Mouse (Mus musculus) thymus, postnatal 36 days (tissue): ENCODE measurements around the gene 2310030G06Rik.
A peak's percentile ranks its signal among the peaks of the same experiment; 100 is the strongest.

ENCODE experiments used
- DNase-seq, 2 experiments: peaks; one replicate each; pipeline ENCODE4 v3.0.0; 2022; ENCODE audit warnings: mixed read lengths in 2 of 2

2310030G06Rik gene

GRCm38 (mm10) chr9:50746214-50746677 is at the start of gene 2310030G06Rik:
TSS of gene 2310030G06Rik (minus strand) at chr9:50746536.
- no peak for DNase-seq

- no peak for DNase-seq
These were observed 48.9 kb upstream of the 2310030G06Rik start for GRCm38 (mm10) chr9:50795266-50795665.

DNA sequence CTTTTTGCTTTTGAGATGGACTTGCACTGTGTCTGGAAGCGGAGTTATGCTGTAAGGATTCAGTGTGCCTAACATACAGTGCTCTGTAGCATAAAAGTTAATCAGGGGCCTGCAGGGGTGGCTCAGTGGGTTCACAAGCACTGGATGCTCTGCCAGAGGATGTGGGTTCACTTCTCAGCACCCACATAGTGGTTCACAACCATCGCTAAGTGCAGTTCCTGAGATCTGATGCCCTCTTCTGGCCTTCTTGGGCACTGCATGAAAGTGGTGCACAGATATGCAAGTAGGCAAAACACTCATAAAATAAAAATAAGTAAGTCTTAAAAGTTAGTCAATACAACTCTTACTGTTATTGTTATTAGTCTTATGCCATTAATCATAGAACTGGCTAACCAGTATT is 35.8 kb upstream of the 2310030G06Rik start:
- peak; percentile 62 for DNase-seq

GRCm38 (mm10) chr9:50776162-50776760 is 29.9 kb upstream of the 2310030G06Rik start:
- DNase-seq: no peak

DNA sequence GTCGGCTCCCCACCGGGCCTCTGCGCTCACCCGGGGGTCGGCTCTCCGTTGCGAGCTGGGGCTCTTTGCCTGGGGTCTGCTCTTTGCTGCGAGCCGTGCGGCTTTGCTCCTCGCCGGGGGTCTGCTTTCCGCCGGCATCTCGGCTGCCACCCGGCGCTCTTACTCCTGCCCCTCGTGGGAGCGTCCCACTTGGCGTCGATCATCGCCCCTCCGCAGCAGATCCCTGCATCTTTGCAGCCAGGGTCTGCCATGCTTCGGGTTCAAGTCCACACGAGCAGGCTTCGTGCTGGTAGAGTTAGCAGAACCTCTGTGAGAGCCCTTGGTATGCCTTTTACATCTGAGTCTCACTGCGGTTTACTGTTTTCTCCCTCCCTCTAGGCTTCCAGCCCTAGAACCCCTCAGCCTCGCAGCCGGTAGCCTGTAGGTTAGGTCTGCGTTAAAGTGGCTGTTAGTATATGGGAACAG is 29.4 kb upstream of the 2310030G06Rik start:
- DNase-seq: no peak

- peak; percentile 87 to 89 for DNase-seq
These were observed 28.8 kb upstream of the 2310030G06Rik start, which contains the start of the genes Alg9 and 1110032A03Rik for GRCm38 (mm10) chr9:50774991-50775612. TSS of gene Alg9 (plus strand) at chr9:50775019. TSS of gene 1110032A03Rik (minus strand) at chr9:50775520.

GRCm38 (mm10) chr9:50774026-50774462 is 27.7 kb upstream of the 2310030G06Rik start:
- no peak for DNase-seq

DNA sequence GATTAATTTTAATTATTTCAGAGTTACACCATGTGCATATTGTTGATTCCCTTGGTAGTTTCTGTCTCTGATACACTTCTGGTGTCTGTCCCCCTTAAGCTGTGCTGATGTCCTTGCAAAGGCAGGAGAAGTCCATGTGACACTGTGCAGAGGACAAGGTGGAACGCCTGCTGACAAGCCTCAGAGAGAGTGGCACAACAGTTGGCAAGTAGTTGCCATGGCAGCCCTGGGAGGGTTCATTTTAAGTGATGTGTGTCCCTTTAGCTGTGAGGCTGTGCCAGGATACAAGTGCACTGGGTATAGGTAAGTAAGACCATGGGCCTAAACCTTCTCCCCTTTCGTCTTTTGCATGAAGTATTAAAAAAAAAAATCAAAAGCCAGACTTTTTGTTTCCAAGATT is 23.7 kb upstream of the 2310030G06Rik start:
- DNase-seq: no peak

DNA sequence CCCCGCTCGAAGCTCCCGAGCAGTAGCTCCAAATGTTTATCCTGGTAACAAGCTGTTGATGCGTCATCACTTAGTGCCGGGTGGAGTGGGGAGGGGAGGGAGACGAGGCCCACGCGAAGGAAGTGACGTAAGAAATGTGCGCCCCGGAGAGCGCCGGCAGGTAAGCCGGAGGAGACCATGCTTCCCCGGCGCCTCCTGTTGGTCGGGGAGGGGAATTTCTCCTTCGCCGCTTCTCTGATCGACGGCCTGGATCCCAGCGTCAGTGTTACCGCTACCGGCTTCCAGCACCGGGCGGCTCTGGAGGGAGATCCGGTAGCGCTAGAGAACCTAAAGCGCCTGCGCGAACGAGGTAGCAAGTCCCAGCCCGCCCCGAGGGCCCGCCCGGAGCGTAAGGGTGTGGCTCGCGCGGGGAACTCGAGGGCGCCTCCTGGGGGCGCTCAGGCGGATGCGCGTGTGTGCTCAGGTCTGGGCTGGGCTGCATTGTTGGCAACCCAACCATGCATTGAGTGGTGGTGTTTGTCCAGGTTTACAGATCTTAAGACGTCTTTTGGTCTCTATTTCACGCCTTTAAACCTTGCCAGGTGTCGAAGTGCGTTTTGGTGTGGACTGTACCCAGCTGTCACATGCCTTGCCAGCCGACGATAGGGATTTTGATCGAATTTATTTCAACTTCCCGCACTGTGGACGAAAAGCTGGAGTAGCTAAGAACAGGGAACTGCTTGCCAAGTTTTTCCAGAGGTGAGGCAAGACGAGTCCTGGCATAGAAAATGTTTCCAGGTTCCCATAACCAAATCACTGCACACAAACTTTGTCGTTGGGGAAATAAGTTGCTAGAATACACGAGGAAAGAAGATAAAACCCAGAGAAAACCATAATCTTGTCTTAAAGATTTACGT is 22.0 kb upstream of the 2310030G06Rik start, which contains the start of gene Fdxacb1:
TSS of gene Fdxacb1 (plus strand) at position 130 of the 896 bp plus-strand sequence.
- DNase-seq: peak; percentile 97 to 98

DNA sequence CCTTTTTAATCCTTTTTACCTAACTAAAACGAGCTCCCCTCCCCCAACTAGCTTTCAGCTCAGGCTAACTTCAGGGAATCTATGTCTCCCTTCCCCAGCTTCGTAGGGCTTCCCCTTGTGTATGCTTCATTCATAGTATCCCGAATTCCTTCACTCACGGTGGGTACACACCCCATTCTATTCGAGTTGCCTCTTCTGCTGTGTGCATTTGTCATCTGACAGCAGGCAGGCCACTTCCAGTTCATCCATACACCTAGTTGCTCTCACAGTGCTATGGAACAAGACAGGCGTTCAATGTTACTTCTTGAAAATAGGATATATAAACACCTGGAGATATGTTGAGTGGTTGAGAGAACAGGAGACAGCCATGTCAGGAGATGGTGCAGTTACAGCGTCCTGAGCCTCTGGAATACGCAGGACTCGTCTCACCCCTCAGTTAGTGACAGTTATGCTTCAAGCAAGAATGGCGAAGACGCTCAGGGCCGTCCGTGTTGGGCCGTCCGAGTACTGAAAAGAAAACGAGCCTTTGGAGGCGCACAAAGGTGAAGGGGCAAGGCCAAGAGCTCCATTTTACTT is 21.3 kb upstream of the 2310030G06Rik start:
- no peak for DNase-seq

DNA sequence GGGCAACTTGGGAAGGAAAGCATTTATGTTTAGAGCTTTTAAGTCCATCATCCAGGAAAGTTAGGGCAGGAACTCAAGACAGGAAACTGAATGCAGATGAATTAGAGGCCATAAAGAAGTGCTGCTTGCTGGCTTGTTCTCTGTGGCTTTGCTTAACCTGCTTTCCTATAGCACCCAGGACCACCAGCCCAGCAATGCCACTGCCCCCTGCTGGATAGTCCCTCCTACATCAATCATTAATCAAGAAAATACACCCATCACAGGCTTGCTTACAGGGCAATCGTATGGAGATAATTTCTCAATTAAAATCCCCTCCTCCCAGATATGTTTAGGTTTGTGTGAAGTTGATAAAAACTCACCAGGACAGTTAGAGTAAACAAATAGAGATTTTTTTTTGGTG is 17.0 kb upstream of the 2310030G06Rik start:
- no peak for DNase-seq

DNA sequence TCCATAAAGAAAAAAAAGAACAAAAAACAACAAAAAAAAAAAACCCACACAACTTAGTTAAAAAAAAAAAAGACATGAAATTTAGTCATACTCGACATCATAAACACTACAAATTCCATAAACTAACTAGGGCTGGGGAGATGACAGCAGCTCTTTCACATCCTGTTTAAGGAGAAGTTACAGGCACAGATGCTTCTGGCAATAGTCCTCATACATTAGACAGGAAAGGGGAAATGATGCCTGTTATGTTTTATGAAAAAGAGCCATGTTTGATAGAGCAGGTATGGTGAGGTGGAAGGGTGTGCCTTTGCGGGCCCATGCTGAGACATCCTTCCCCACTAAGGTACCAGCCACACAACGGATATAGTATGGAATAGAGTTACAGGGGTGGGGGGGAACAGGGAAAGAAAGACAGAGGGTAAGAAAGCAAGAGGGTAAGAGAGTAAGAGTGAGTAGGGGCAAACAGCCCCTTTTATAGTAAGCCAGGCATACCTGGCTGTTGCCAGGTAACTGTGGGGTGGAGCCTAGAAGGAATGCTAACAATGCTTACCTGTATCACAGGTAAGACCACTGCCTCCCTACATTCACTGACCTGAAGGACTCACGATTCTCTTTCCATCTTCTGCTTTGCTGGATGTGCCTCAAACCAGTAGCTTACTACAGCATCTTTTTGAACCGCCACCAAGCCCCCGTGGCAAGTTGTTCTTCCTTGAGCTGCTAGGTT is 15.3 kb upstream of the 2310030G06Rik start:
- no peak for DNase-seq

GRCm38 (mm10) chr9:50756711-50757110 is 10.4 kb upstream of the 2310030G06Rik start:
- DNase-seq: no peak

- DNase-seq: no peak
These were observed 7.6 kb upstream of the 2310030G06Rik start for GRCm38 (mm10) chr9:50753947-50754346.

- DNase-seq: no peak
These were observed 6.7 kb upstream of the 2310030G06Rik start for GRCm38 (mm10) chr9:50752784-50753615.

GRCm38 (mm10) chr9:50752054-50752602 is 5.8 kb upstream of the 2310030G06Rik start, which contains the start of gene Hspb2:
TSS of gene Hspb2 (minus strand) at chr9:50752354.
- DNase-seq: no peak

DNA sequence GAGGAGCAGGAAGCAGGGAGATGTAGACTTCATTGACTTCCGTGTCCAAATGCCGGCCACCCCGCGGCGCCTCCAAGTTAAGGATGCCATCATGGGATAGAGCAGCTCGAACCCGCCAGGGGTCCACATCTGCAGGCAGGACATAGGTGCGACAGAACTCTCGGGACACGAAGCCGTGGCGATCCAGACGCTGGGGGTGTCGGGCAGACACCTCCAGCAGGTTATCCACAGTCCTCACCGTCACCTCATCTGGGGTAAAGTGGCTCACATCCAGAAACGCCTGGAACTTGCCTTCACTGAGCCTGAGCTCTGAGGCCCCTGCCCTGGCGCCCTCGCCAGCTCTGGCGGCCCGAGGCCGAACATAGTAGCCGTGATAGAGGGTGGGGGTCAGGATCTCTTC is 5.0 kb upstream of the 2310030G06Rik start, which contains the start of gene Cryab:
TSS of gene Cryab (plus strand) at position 3 of the 400 bp plus-strand sequence.
- DNase-seq: no peak

DNA sequence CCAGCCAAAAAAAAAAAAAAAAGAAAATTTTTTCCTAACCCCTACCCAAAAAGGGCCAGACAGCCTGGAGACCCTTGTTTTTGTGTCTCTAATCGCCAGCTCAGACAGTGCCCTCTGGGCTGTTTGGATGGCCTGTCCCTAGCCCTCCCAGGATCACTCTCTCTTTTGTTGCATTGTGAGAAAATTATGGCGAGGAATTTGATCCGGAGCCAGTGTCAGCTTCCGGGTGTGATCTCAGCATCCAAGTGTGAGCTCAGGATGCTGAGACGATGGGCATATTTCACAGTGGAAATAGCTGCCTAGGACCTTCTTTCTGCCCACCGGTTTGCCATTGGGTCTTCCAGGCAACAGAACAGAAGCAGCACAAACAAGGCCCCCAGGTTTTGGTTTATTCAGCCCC is 4.4 kb upstream of the 2310030G06Rik start:
- DNase-seq: no peak

DNA sequence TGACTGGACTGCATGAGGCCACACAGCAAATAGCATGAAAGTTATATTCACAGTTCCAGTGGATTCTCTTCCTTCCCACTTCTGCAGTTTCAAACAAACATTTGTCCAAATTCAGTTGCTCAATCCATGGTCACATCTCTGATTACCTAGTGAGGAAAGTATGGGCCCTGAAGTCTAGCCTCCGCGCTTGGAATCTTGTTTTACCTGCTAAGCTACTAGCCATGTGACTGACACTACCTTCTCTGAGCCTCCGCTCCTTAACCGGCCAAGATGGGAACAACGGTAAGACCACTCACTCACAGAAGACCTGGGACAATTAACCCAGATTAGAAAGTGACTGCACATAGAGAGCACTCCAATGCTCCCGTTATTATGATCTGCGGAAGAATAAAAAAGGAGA is 530 bp downstream of the 2310030G06Rik start:
- no peak for DNase-seq

GRCm38 (mm10) chr9:50742744-50743143 is 3.6 kb downstream of the 2310030G06Rik start:
- DNase-seq: no peak

DNA sequence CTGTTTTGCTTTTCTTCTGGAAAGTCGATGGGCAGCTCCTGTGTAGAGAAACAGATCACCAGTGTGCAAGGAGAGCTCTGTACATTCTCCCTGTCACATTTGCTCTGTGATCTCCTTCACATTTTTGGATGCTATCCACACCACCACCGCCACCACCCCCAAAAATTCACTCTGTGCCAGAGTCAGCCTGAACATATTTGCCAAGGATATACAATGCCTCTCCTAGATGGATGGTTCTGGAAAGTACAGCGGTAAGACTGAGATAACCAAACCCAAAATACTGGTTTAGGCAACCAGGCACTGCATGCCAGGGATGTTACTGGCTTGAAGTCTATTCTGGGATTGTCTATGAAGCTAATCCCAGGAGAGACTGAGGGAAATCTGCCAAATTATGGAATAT is 4.1 kb downstream of the 2310030G06Rik start:
- no peak for DNase-seq
